Mouse (Mus musculus) MEL (cell line): ENCODE data around the gene Mgll. TPM values are rescaled to one million over a fixed set of nuclear protein-coding genes. Genes with fewer than 3 reads are reported as not detected.

Experiments used
- DNase-seq: peaks from one replicate; pipeline ENCODE4 v3.0.0; 2011; ENCODE audit warnings: low read depth, low spot score
- H3K27ac ChIP-seq: 2 replicates; pipeline ENCODE4 v1.5.1; 2012; ENCODE audit warnings: low read depth, mild to moderate bottlenecking, control low read depth, low read length, moderate library complexity; ENCODE audit not compliant: control insufficient read depth
- H3K27me3 ChIP-seq, 2 experiments: fragments of 150-350 bp in 1 of 2; sonication (generic) in 1 of 2; 2 replicates each; pipeline ENCODE4 v1.6.1; 2012; ENCODE audit warnings: low read length in 2 of 2, mild to moderate bottlenecking in 2 of 2, improper control_type of control experiment in 1 of 2, moderate library complexity in 1 of 2; ENCODE audit not compliant: insufficient read depth in 2 of 2, control insufficient read depth in 1 of 2
- H3K36me3 ChIP-seq, 2 experiments: 2 replicates each; pipeline ENCODE4 v1.6.1; 2012 to 2014; ENCODE audit warnings: low read length in 2 of 2, improper control_type of control experiment in 1 of 2, inconsistent platforms in 1 of 2, mild to moderate bottlenecking in 1 of 2; ENCODE audit not compliant: insufficient read depth in 2 of 2, control insufficient read depth in 1 of 2
- H3K4me1 ChIP-seq, 2 experiments: fragments of 150-350 bp in 1 of 2; sonication (generic) in 1 of 2; 2 replicates each; pipeline ENCODE4 v1.6.1; 2012; ENCODE audit warnings: low read length in 2 of 2, improper control_type of control experiment in 1 of 2, mild to moderate bottlenecking in 1 of 2; ENCODE audit not compliant: insufficient read depth in 2 of 2, control insufficient read depth in 1 of 2
- H3K4me3 ChIP-seq, 2 experiments: fragments of 150-350 bp in 1 of 2; sonication (generic) in 1 of 2; 2 replicates each; pipeline ENCODE4 v1.5.1; 2012; ENCODE audit warnings: low read depth in 2 of 2, low read length in 2 of 2, mild to moderate bottlenecking in 2 of 2, moderate library complexity in 2 of 2, control low read depth in 1 of 2, improper control_type of control experiment in 1 of 2; ENCODE audit not compliant: control insufficient read depth in 1 of 2, insufficient read depth in 1 of 2
- H3K79me2 ChIP-seq: 2 replicates; pipeline ENCODE4 v1.6.1; 2012; ENCODE audit warnings: mild to moderate bottlenecking, low read length, moderate library complexity; ENCODE audit not compliant: control insufficient read depth, poor library complexity, insufficient read depth
- H3K9ac ChIP-seq: 2 replicates; pipeline ENCODE4 v1.6.1; 2012; ENCODE audit warnings: low read depth, mild to moderate bottlenecking, control low read depth, low read length, moderate library complexity; ENCODE audit not compliant: control insufficient read depth, poor library complexity, severe bottlenecking
- H3K9me3 ChIP-seq: fragments of 150-350 bp; sonication (generic); replicated peaks from 2 replicates; pipeline ENCODE4 v1.6.1; 2012; ENCODE audit warnings: mild to moderate bottlenecking, low read length, improper control_type of control experiment, moderate library complexity; ENCODE audit not compliant: insufficient read depth
- CHD1 ChIP-seq: IDR thresholded peaks from 2 replicates; pipeline ENCODE4 v1.6.1; 2012; ENCODE audit warnings: low read depth, mild to moderate bottlenecking, inconsistent platforms, low read length, improper control_type of control experiment
- CTCF ChIP-seq, 3 experiments: IDR thresholded peaks in 2 of 3; conservative IDR thresholded peaks in 1 of 3; 2 replicates each; pipeline ENCODE4 v1.5.1; 2011 to 2012; ENCODE audit warnings: low read length in 3 of 3, low read depth in 2 of 3, mild to moderate bottlenecking in 2 of 3, improper control_type of control experiment in 1 of 3, inconsistent platforms in 1 of 3, mixed read lengths in 1 of 3, moderate library complexity in 1 of 3; ENCODE audit not compliant: control insufficient read depth in 1 of 3, insufficient read depth in 1 of 3, poor library complexity in 1 of 3, severe bottlenecking in 1 of 3
- EP300 ChIP-seq, 2 experiments: IDR thresholded peaks; 2 replicates each; pipeline ENCODE4 v1.6.1; 2011; ENCODE audit warnings: improper control_type of control experiment in 2 of 2, low read length in 2 of 2, low read depth in 1 of 2, mild to moderate bottlenecking in 1 of 2
- ETS1 ChIP-seq: IDR thresholded peaks from 2 replicates; pipeline ENCODE4 v1.6.1; 2012; ENCODE audit warnings: low read depth, mild to moderate bottlenecking, inconsistent platforms, low read length, improper control_type of control experiment, moderate library complexity
- GATA1 ChIP-seq: IDR thresholded peaks from 2 replicates; pipeline ENCODE4 v1.6.1; 2011; ENCODE audit warnings: low read depth, low read length, improper control_type of control experiment
- KAT2A ChIP-seq: conservative IDR thresholded peaks from 2 replicates; pipeline ENCODE4 v1.6.1; 2012; ENCODE audit warnings: low read depth, low read length, improper control_type of control experiment, inconsistent platforms
- MAFK ChIP-seq: IDR thresholded peaks from 2 replicates; pipeline ENCODE4 v1.6.1; 2011; ENCODE audit warnings: low read depth, mild to moderate bottlenecking, low read length, improper control_type of control experiment, borderline replicate concordance
- MEF2A ChIP-seq: IDR thresholded peaks from 2 replicates; pipeline ENCODE4 v1.6.1; 2014; ENCODE audit warnings: low read depth, mild to moderate bottlenecking, inconsistent platforms, low read length, improper control_type of control experiment; ENCODE audit not compliant: poor library complexity, insufficient replicate concordance, severe bottlenecking; ENCODE audit errors: extremely low read depth
- MYC ChIP-seq: IDR thresholded peaks from 2 replicates; pipeline ENCODE4 v1.6.1; 2011; ENCODE audit warnings: low read depth, mild to moderate bottlenecking, low read length, improper control_type of control experiment, moderate library complexity
- NELFE ChIP-seq: IDR thresholded peaks from 2 replicates; pipeline ENCODE4 v1.6.1; 2011; ENCODE audit warnings: low read depth, low read length, improper control_type of control experiment
- POLR2A ChIP-seq, 2 experiments: IDR thresholded peaks; 2 replicates each; pipeline ENCODE4 v1.6.1; 2011 to 2012; ENCODE audit warnings: low read length in 2 of 2, mild to moderate bottlenecking in 2 of 2, control low read depth in 1 of 2, improper control_type of control experiment in 1 of 2, low read depth in 1 of 2, moderate library complexity in 1 of 2; ENCODE audit not compliant: control insufficient read depth in 1 of 2, insufficient read depth in 1 of 2, poor library complexity in 1 of 2
- POLR2AphosphoS2 ChIP-seq: IDR thresholded peaks from 2 replicates; pipeline ENCODE4 v1.6.1; 2011; ENCODE audit warnings: low read length, improper control_type of control experiment
- POLR2AphosphoS5 ChIP-seq: IDR thresholded peaks from 2 replicates; pipeline ENCODE4 v1.6.1; 2012; ENCODE audit warnings: low read depth, borderline replicate concordance, mild to moderate bottlenecking, inconsistent platforms, low read length, moderate library complexity, mixed read lengths
- RAD21 ChIP-seq: IDR thresholded peaks from 2 replicates; pipeline ENCODE4 v1.6.1; 2011; ENCODE audit warnings: mild to moderate bottlenecking, low read depth, low read length, improper control_type of control experiment
- TAL1 ChIP-seq: IDR thresholded peaks from 2 replicates; pipeline ENCODE4 v1.6.1; 2012; ENCODE audit warnings: mild to moderate bottlenecking, inconsistent platforms, low read length, moderate library complexity, mixed read lengths
- TBP ChIP-seq: IDR thresholded peaks from 2 replicates; pipeline ENCODE4 v1.8.0; 2011; ENCODE audit warnings: low read depth, low read length, improper control_type of control experiment
- TCF12 ChIP-seq: IDR thresholded peaks from 2 replicates; pipeline ENCODE4 v1.6.1; 2014; ENCODE audit warnings: low read depth, mild to moderate bottlenecking, inconsistent platforms, low read length, improper control_type of control experiment, moderate library complexity
- USF1 ChIP-seq: IDR thresholded peaks from 2 replicates; pipeline ENCODE4 v1.6.1; 2014; ENCODE audit warnings: low read depth, mild to moderate bottlenecking, inconsistent platforms, low read length, improper control_type of control experiment, moderate library complexity
- ZMIZ1 ChIP-seq: IDR thresholded peaks from 2 replicates; pipeline ENCODE4 v1.6.1; 2012; ENCODE audit warnings: low read depth, mild to moderate bottlenecking, inconsistent platforms, low read length, improper control_type of control experiment, moderate library complexity
- ZNF384 ChIP-seq: IDR thresholded peaks from 2 replicates; pipeline ENCODE4 v1.6.1; 2012; ENCODE audit warnings: low read depth, mild to moderate bottlenecking, inconsistent platforms, low read length, improper control_type of control experiment
- polyA plus RNA-seq, 2 experiments: library from polyadenylated mRNA; stranded (reverse) in 1 of 2; unstranded in 1 of 2; fragments of >175 nt in 1 of 2; fragments of >200 nt in 1 of 2; gene quantifications; 2 replicates each; pipeline versions ENCODE4 v1.2.1 to v1.2.4; 2012; ENCODE audit warnings: low replicate concordance in 2 of 2, low read depth in 1 of 2; ENCODE audit not compliant: insufficient read length in 2 of 2, insufficient read depth in 1 of 2, missing spikeins in 1 of 2
- total RNA-seq: library from RNA; depleted of rRNA; stranded (reverse); fragments of 300-350 nt; gene quantifications from 2 replicates; pipeline ENCODE4 v1.2.3, GENCODE M21; 2012

The Mgll gene
- total and polyA plus RNA-seq, 3 experiments, result not detected

- H3K27me3 ChIP-seq, result peaks cover 0 to 5% of the 10 kb centered on the region in 2 experiments; a peak in 3 of 4 replicates
- H3K9ac ChIP-seq, result no peak overlapping the region
- no peak overlapping the region for H3K4me3 ChIP-seq
- no peak for DNase-seq
- no peak overlapping the region for H3K27ac ChIP-seq
- no peaks in the 10 kb centered on the region for H3K79me2 ChIP-seq
- TF ChIP-seq NELFE (no peak), TCF12 (no peak), TBP (no peak), GATA1 (no peak), POLR2A (IDR thresholded peaks at IDR 0.05; ENCODE audit: control insufficient read depth in 1 of 2, insufficient read depth in 1 of 2, low read depth in 1 of 2, low read length in 2 of 2, poor library complexity in 1 of 2) (no peak)
- TF ChIP-seq, all 39 proteins: peak for 0
- H3K4me1 ChIP-seq, result no peaks in the 10 kb centered on the region
- H3K9me3 ChIP-seq, result no peaks in the 10 kb centered on the region
- H3K36me3 ChIP-seq, result no peaks in the 10 kb centered on the region
These were observed 87.2 kb downstream of the Mgll start for GRCm38 (mm10) chr6:88811396-88811795.

DNA sequence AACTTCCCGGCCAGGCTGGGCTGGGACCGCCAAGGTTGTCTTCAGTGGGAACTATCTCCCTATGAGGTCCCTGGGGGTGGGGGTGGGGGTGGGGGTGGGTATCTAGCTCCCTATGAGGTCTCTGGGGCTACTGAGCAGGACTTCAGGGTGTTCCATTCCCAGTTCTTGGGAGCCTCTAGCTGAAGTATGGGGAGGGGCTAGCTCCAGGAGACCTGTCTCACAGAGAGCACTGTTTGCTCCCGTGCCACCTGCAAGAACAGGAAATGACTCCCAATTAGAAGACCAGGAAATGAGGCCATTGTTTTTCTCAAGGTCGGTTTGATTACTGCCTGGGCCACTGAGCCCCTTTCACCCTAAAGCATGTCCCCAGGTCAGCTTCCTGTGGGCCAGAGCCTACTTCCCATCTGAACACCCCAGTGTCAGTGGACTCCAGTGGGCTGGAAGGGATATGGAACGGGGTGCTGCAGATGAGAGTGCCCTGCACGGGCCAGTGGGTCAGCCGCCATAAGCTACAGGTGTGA is 87.7 kb downstream of the Mgll start:
- peaks cover 0 to 5% of the 10 kb centered on the region in 2 experiments; a peak in 3 of 4 replicates for H3K27me3 ChIP-seq
- H3K9me3 ChIP-seq, result no peaks in the 10 kb centered on the region
- H3K4me3 ChIP-seq, result no peak overlapping the region
- no peak overlapping the region for H3K9ac ChIP-seq
- H3K36me3 ChIP-seq, result no peaks in the 10 kb centered on the region
- H3K4me1 ChIP-seq, result no peaks in the 10 kb centered on the region
- no peak overlapping the region for H3K27ac ChIP-seq
- DNase-seq, result no peak
- TF ChIP-seq POLR2AphosphoS2 (no peak), ZMIZ1 (no peak), POLR2AphosphoS5 (no peak), RAD21 (no peak), TAL1 (no peak), CTCF (IDR thresholded peaks at IDR 0.05 in 2 of 3, conservative IDR thresholded peaks at IDR 0.05 in 1 of 3; ENCODE audit: control insufficient read depth in 1 of 3, insufficient read depth in 1 of 3, low read depth in 2 of 3, low read length in 3 of 3, poor library complexity in 1 of 3, severe bottlenecking in 1 of 3) (no peak), MYC (no peak), USF1 (no peak), MAFK (no peak), CHD1 (no peak), MEF2A (no peak), ZNF384 (no peak), ETS1 (no peak), KAT2A (no peak), GATA1 (no peak), EP300 (IDR thresholded peaks at IDR 0.05; ENCODE audit: low read depth in 1 of 2, low read length in 2 of 2) (no peak)
- no peaks in the 10 kb centered on the region for H3K79me2 ChIP-seq
